Mouse (Mus musculus) hindbrain, postnatal 0 days (tissue): ENCODE measurements around the gene Cd2ap. TPM values are rescaled to one million over a fixed set of nuclear protein-coding genes. Genes with fewer than 3 reads are reported as not detected.

Experiments used
- ATAC-seq: fragments of 200-750 bp; cut with Nextera tagmentation; 2 replicates; pipeline ENCODE4 v1.8.0; 2017; ENCODE audit warnings: mild to moderate bottlenecking, moderate TSS enrichment, moderate library complexity
- DNase-seq: peaks from one replicate; pipeline ENCODE4 v3.0.0-alpha.2; 2015; ENCODE audit warnings: low spot score
- H3K27ac ChIP-seq: fragments of 300-500 bp; sonication (generic); 2 replicates; pipeline ENCODE4 v1.5.1; 2014; ENCODE audit warnings: mild to moderate bottlenecking
- H3K27me3 ChIP-seq: fragments of 300-500 bp; sonication (generic); 2 replicates; pipeline ENCODE4 v1.6.1; 2014; ENCODE audit warnings: low read length, mixed read lengths; ENCODE audit not compliant: insufficient read depth
- H3K36me3 ChIP-seq: fragments of 300-500 bp; sonication (generic); 2 replicates; pipeline ENCODE4 v1.6.1; 2014; ENCODE audit warnings: low read length, mixed read lengths; ENCODE audit not compliant: insufficient read depth
- H3K4me1 ChIP-seq: fragments of 300-500 bp; sonication (generic); 2 replicates; pipeline ENCODE4 v1.6.1; 2014; ENCODE audit warnings: antibody characterized with exemption, low read length, mixed read lengths; ENCODE audit not compliant: insufficient read depth
- H3K4me2 ChIP-seq: fragments of 300-500 bp; sonication (generic); 2 replicates; pipeline ENCODE4 v1.6.1; 2014; ENCODE audit warnings: low read depth, mild to moderate bottlenecking, low read length, moderate library complexity, mixed read lengths
- H3K4me3 ChIP-seq: fragments of 300-500 bp; sonication (generic); 2 replicates; pipeline ENCODE4 v1.5.1; 2014; ENCODE audit warnings: low read length
- H3K9ac ChIP-seq: fragments of 300-500 bp; sonication (generic); replicated peaks from 2 replicates; pipeline ENCODE4 v1.6.1; 2014; ENCODE audit warnings: mild to moderate bottlenecking, low read length, moderate library complexity, mixed read lengths
- H3K9me3 ChIP-seq: fragments of 300-500 bp; sonication (generic); 2 replicates; pipeline ENCODE4 v1.6.1; 2016; ENCODE audit warnings: low read length, mixed read lengths
- CTCF ChIP-seq: IDR thresholded peaks from 2 replicates; pipeline ENCODE4 v1.5.1; 2016; ENCODE audit warnings: antibody characterized with exemption, control low read depth, low read depth
- WGBS: fragments of 180-500 bp; shearing (Covaris S2); extraction: QIAGEN DNeasy Blood & Tissue Kit; methylation state at CpG from one replicate; pipeline ENCODE4 v1.1.7; 2014; 5-methylcytosine and 5-hydroxymethylcytosine counted together
- polyA plus RNA-seq: library from polyadenylated mRNA; unstranded; fragments of >200 nt; fragmentation: Nextera tagmentation; extraction: Ambion mirVana; gene quantifications from 2 replicates; pipeline ENCODE4 v1.2.1, GENCODE M21; 2015
- total RNA-seq: library from RNA; depleted of rRNA; stranded (reverse); fragments of >200 nt; gene quantifications from 2 replicates; pipeline ENCODE4 v1.2.3, GENCODE M21; 2014

Gene Cd2ap
- total and polyA plus RNA-seq, 2 experiments from 2014 or later = 7.9 to 12.3 TPM

DNA sequence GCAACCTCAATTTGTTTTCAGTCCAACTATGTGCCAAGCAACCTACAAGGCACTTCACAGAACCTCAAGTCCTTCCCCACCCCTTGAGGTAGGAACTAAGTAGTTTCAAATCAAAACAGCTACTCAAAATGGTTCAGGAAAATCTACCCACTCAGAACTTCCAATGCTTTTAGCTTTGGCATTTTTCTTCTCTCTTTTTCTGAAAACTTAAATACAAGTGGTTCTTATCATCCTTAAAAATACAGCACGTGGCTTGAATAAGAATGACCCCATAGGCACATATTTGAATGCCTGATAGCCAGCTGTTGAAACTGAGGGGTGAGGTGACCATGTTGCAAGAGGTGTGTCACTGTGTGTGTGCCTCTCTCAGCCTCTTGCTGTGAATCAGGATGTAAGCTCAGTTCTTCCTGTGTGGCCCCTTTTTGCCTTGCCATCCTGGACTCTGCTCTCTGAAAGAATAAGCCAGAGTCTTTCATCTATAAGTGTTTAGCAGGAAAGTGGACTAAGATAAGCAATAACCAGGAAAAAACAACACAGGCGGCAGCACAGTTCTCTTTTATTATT, 84.0 kb downstream of the Cd2ap start:
- WGBS = 92% methylated on average over 2 of the region's 2 CpGs
- ATAC-seq (no peak), DNase-seq (no peak)
- no peak for TF ChIP-seq CTCF
- H3K4me3 ChIP-seq = no peak overlapping the region
- no peak overlapping the region for H3K27ac ChIP-seq
- no peak overlapping the region for H3K9ac ChIP-seq
- peaks cover 6% of the 10 kb centered on the region; the same call in 1 of the 2 replicates for H3K36me3 ChIP-seq
- no peaks in the 10 kb centered on the region for H3K9me3 ChIP-seq
- no peaks in the 10 kb centered on the region for H3K27me3 ChIP-seq
- H3K4me1 ChIP-seq = 0 out of 2 replicates have a peak, but pooled peaks cover 3% of the 10 kb centered on the region
- no peak overlapping the region for H3K4me2 ChIP-seq

DNA sequence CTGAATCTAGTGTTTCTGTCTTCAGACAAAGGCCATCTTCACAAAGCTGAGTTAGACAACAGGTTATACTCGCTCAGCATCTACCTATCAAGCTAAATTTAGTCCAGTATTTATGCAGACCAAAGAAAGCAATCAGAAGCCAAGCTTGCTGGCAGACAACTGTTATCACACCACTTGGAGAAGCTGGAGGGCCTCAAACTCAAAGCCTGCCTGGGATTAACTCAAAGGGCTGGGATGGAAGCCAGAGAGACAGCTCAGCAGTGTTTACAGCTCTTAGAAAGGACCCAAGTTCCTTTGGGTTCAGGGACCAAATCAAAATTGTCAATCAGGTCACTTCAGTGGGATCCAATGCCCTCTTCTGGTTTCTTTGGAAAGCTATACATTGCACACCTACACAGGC, 85.7 kb downstream of the Cd2ap start:
- Histone ChIP-seq H3K4me2 (no peak overlapping the region), H3K9me3 (no peaks in the 10 kb centered on the region), H3K27ac (no peak overlapping the region), H3K36me3 (no peaks in the 10 kb centered on the region), H3K4me3 (no peak overlapping the region), H3K9ac (no peak overlapping the region), H3K27me3 (no peaks in the 10 kb centered on the region), H3K4me1 (0 out of 2 replicates have a peak, but pooled peaks cover 3% of the 10 kb centered on the region)
- ATAC-seq = no peak
- no peak for TF ChIP-seq CTCF
- DNase-seq = peak; percentile 10
- WGBS = 76% methylated on average over 1 of the region's 1 CpGs

DNA sequence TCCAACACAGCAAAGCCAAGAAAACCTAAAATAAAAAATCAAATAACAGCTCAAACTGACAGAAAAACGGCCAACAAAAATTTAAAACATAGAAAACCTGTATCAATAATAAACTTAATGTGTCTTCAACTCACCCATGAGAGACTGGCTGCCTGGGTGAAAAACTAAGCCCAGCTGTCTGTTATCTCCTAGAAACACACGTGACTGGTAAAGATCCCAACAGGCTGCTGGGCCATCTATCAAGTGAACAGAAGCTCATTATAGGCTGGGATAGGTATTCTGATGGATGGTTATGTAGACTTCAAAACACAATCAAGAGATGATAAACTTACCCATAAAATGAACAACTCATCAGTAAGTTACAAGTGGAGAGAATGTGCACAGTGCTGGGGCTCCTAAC, 86.7 kb downstream of the Cd2ap start:
- TF ChIP-seq CTCF = no peak
- no peak for ATAC-seq
- H3K27me3 ChIP-seq = no peaks in the 10 kb centered on the region
- 0 out of 2 replicates have a peak, but pooled peaks cover 3% of the 10 kb centered on the region for H3K4me1 ChIP-seq
- no peak overlapping the region for H3K4me3 ChIP-seq
- 72% methylated on average over 2 of the region's 2 CpGs for WGBS
- no peak overlapping the region for H3K4me2 ChIP-seq
- H3K9ac ChIP-seq = no peak overlapping the region
- DNase-seq = no peak
- no peaks in the 10 kb centered on the region for H3K36me3 ChIP-seq
- no peaks in the 10 kb centered on the region for H3K9me3 ChIP-seq
- H3K27ac ChIP-seq = no peak overlapping the region

DNA sequence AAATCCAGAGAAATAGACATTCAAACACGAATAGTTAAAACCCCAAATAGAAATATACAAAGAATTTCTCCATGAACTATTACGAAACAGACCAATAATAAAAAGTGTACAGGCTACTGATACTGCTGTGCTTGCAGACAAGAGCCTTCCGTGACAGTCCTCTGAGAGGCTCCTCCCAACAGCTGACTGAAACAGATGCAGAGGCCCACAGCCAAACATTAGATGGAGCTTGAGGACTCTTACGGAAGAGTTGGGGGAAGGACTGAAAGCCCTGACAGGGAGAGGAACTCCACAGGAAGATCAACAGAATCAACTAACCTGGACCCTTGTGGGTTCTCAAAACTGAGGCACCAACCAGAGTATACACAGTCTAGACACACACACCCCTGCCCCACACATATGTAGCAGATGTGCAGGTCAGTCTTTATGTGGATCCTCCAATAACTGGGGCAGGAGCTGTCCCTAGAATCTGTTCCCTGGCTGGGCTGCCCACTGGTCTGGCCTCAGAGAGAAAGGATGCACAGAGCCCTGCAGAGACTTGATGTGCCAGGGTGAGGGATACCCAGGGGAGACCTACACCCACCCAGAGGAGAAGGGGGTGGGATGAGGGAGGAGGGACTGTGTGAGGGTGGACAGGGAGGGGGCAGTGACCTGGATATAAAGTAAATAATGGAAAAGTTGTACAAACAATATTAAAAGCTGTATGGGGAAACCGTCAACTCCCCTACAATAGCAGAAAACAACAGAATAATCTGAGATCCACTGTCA, 87.6 kb downstream of the Cd2ap start:
- Histone ChIP-seq H3K9me3 (no peaks in the 10 kb centered on the region), H3K4me1 (0 out of 2 replicates have a peak, but pooled peaks cover 3% of the 10 kb centered on the region), H3K4me3 (no peak overlapping the region), H3K27ac (no peak overlapping the region), H3K9ac (no peak overlapping the region), H3K27me3 (no peaks in the 10 kb centered on the region), H3K36me3 (no peaks in the 10 kb centered on the region), H3K4me2 (no peak overlapping the region)
- TF ChIP-seq CTCF = no peak
- ATAC-seq (0 out of 2 replicates have a peak, but pooled peaks have one; percentile 48), DNase-seq (no peak)
- 86% methylated on average over 5 of the region's 5 CpGs for WGBS

DNA sequence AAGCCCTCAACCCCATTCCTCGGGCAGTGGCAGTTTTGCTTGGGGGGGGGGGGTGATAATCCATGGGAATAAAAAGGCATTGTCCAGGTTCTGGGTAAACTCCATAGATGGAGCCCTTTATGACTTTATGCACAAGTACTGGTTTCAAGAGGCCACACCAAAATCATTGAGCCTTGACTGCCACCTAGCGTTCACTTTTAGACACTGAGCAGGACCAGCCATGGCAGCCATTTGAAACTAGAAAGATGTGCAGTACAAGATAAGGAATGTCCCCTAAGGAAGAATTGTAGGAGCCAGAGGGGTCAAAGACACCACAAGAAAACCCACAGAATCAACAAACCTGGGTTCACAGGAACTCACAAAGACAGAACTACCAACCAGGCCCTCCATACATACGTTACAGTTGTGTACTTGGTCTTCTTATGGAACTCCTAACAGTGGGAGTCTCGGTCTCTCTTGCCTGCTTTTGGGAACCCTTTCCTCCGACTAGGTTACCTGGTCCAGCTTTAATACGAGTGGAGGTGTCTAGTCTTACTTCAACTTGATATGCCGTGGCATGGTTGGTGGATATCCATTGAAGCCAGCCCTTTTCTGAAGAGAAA, 94.2 kb downstream of the Cd2ap start:
- WGBS = 52% methylated on average over 7 of the region's 7 CpGs
- peak; percentile 84 for ATAC-seq
- H3K9me3 ChIP-seq = no peaks in the 10 kb centered on the region
- peak; percentile 85 for TF ChIP-seq CTCF
- peak; percentile 83 for DNase-seq
- H3K27ac ChIP-seq = no peak overlapping the region
- H3K27me3 ChIP-seq = no peaks in the 10 kb centered on the region
- no peak overlapping the region for H3K9ac ChIP-seq
- H3K4me1 ChIP-seq = no peaks in the 10 kb centered on the region
- no peak overlapping the region for H3K4me2 ChIP-seq
- H3K4me3 ChIP-seq = no peak overlapping the region
- H3K36me3 ChIP-seq = no peaks in the 10 kb centered on the region

DNA sequence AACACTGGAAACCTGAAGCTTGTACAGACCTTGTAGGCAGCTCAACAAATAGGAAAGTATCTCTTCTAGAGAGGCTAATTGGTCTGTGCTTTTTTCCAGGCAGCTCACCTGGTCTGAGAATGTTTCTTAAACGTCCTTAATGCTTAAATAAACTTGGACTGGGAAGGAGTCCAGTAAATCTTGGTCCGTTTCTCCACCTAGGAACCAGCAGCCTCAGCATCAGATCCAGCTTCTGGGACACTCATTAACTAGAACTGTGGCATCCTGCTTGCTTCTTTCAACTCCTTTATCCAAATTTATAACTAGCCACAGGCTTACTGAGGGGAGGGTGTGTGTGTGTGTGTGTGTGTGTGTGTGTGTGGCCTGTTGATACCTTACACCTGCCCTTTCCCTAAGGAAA, 122.7 kb downstream of the Cd2ap start:
- Histone ChIP-seq H3K36me3 (no peaks in the 10 kb centered on the region), H3K4me3 (no peak overlapping the region), H3K27ac (no peak overlapping the region), H3K4me2 (no peak overlapping the region), H3K9ac (no peak overlapping the region), H3K27me3 (no peaks in the 10 kb centered on the region), H3K4me1 (no peaks in the 10 kb centered on the region), H3K9me3 (no peaks in the 10 kb centered on the region)
- ATAC-seq = no peak
- WGBS = 47% methylated on average over 2 of the region's 2 CpGs
- TF ChIP-seq CTCF = no peak
- DNase-seq = no peak
